ENCODE assay signal across 21 mouse cellular contexts in genomic region chr17:78306434-78306833, GRCm38 (mm10).
A peak's percentile ranks its signal among the peaks of the same experiment; 100 is the strongest.
DNase-seq lines count a peak whose midpoint lies in the region; ATAC-seq and TF ChIP-seq lines count a peak whose summit lies in the region.
"Had no signal": no experiment of that assay in that cellular context is flagged by ENCODE, and none has a peak within 500 bp of the region (broad histone marks: within the 10 kb centered on the region; RNA-seq: fewer than 3 reads in every experiment).

No protein-coding gene starts in this region.

- peak; percentile 47; the same call in 1 of the 2 replicates for ATAC-seq in intestine, postnatal 0 days
- no peak for ATAC-seq in intestine, embryonic 16.5 days
- ATAC-seq in stomach, embryonic 14.5 days (ENCODE audit: insufficient number of reproducible peaks, insufficient read depth, low FRiP score, low read depth) = 0 out of 2 replicates have a peak, but pooled peaks have one; percentile 74
- peak; percentile 73; the same call in 1 of the 2 replicates for ATAC-seq in stomach, embryonic 16.5 days (ENCODE audit: insufficient read depth, low FRiP score)
- ATAC-seq: forebrain, embryonic 14.5 days; forebrain, postnatal 0 days had no signal

- TF ChIP-seq CTCF in intestine, postnatal 0 days (IDR thresholded peaks at IDR 0.05; ENCODE audit: low read depth) = no peak

- no peak overlapping the region for H3K9ac ChIP-seq in intestine, postnatal 0 days (ENCODE audit: low read depth, low read length)
- H3K9ac ChIP-seq in intestine, embryonic 16.5 days (ENCODE audit: low read depth, low read length) = no peak overlapping the region
- H3K9ac ChIP-seq in stomach, embryonic 14.5 days (replicated peaks; ENCODE audit: low read depth, low read length) = no peak overlapping the region
- H3K9ac ChIP-seq in stomach, embryonic 16.5 days (ENCODE audit: low read length) = no peak overlapping the region
- H3K9ac ChIP-seq: embryonic facial prominence, embryonic 12.5 days; forebrain, embryonic 12.5 days; forebrain, postnatal 0 days had no signal

- no peaks in the 10 kb centered on the region for H3K9me3 ChIP-seq in intestine, postnatal 0 days (ENCODE audit: control insufficient read depth)
- no peaks in the 10 kb centered on the region for H3K9me3 ChIP-seq in intestine, embryonic 16.5 days (ENCODE audit: control insufficient read depth, low read length)
- H3K9me3 ChIP-seq in stomach, embryonic 14.5 days (ENCODE audit: control insufficient read depth, low read depth, low read length) = no peaks in the 10 kb centered on the region
- H3K9me3 ChIP-seq in stomach, embryonic 16.5 days (replicated peaks; ENCODE audit: control insufficient read depth, low read length) = no peaks in the 10 kb centered on the region
- H3K9me3 ChIP-seq: embryonic facial prominence, embryonic 10.5 days; embryonic facial prominence, embryonic 12.5 days; forebrain, embryonic 12.5 days had no signal

- 76% methylated on average over 9 of the region's 9 CpGs for WGBS in intestine, postnatal 0 days
- 85% methylated on average over 9 of the region's 9 CpGs for WGBS in intestine, embryonic 16.5 days
- 73% methylated on average over 9 of the region's 9 CpGs for WGBS in stomach, embryonic 14.5 days
- 76% methylated on average over 9 of the region's 9 CpGs for WGBS in stomach, embryonic 16.5 days

- no peak overlapping the region for H3K4me2 ChIP-seq in intestine, postnatal 0 days (replicated peaks; ENCODE audit: low read depth)
- H3K4me2 ChIP-seq in intestine, embryonic 16.5 days (ENCODE audit: low read depth, low read length) = no peak overlapping the region
- no peak overlapping the region for H3K4me2 ChIP-seq in stomach, embryonic 14.5 days (replicated peaks; ENCODE audit: low read depth, low read length)
- no peak overlapping the region for H3K4me2 ChIP-seq in stomach, embryonic 16.5 days (ENCODE audit: low read depth, low read length)
- H3K4me2 ChIP-seq: embryonic facial prominence, embryonic 12.5 days; forebrain, embryonic 12.5 days had no signal

- no peak overlapping the region for H3K4me3 ChIP-seq in intestine, postnatal 0 days (ENCODE audit: low read depth, low read length)
- H3K4me3 ChIP-seq in intestine, embryonic 16.5 days (ENCODE audit: low read length) = no peak overlapping the region
- no peak overlapping the region for H3K4me3 ChIP-seq in stomach, embryonic 14.5 days (ENCODE audit: low read depth, low read length)
- no peak overlapping the region for H3K4me3 ChIP-seq in stomach, embryonic 16.5 days (replicated peaks; ENCODE audit: low read length)
- H3K4me3 ChIP-seq: embryonic facial prominence, embryonic 10.5 days; embryonic facial prominence, embryonic 12.5 days; forebrain, embryonic 12.5 days had no signal

- peak; percentile 56 for DNase-seq in yolk sac, embryonic 10.5 days (ENCODE audit: low spot score)
- no peak for DNase-seq in testis, postnatal 10 days (ENCODE audit: low spot score)
- no peak for DNase-seq in right cerebral cortex, postnatal 36 days (ENCODE audit: low spot score in 2 of 2)
- DNase-seq in layer of hippocampus, postnatal 25 days (ENCODE audit: extremely low spot score in 1 of 2, low spot score in 1 of 2) = no peak
- DNase-seq: adrenal gland, adult 8-10 months; adrenal gland, postnatal 14 days; adrenal gland, postnatal 36 days; cerebellum, adult 11-12 months; cerebellum, adult 2 months; cerebellum, adult 9-10 months; cerebellum, postnatal 10 days; cerebellum, postnatal 25 days; forebrain, postnatal 0 days had no signal

- H3K27me3 ChIP-seq in intestine, postnatal 0 days (replicated peaks; ENCODE audit: control insufficient read depth, insufficient read depth, low read length) = no peaks in the 10 kb centered on the region
- H3K27me3 ChIP-seq in intestine, embryonic 16.5 days (replicated peaks; ENCODE audit: control insufficient read depth, insufficient read depth, low read length) = no peaks in the 10 kb centered on the region
- H3K27me3 ChIP-seq in stomach, embryonic 14.5 days (ENCODE audit: control insufficient read depth, insufficient read depth, low read length) = no peaks in the 10 kb centered on the region
- no peaks in the 10 kb centered on the region for H3K27me3 ChIP-seq in stomach, embryonic 16.5 days (ENCODE audit: control insufficient read depth, insufficient read depth, low read length)
- H3K27me3 ChIP-seq: embryonic facial prominence, embryonic 12.5 days; forebrain, embryonic 12.5 days had no signal

- no peaks in the 10 kb centered on the region for H3K4me1 ChIP-seq in intestine, postnatal 0 days (replicated peaks; ENCODE audit: control insufficient read depth, insufficient read depth, low read length)
- no peaks in the 10 kb centered on the region for H3K4me1 ChIP-seq in intestine, embryonic 16.5 days (ENCODE audit: control insufficient read depth, insufficient read depth, low read length)
- no peaks in the 10 kb centered on the region for H3K4me1 ChIP-seq in stomach, embryonic 14.5 days (ENCODE audit: control insufficient read depth, insufficient read depth, low read length)
- no peaks in the 10 kb centered on the region for H3K4me1 ChIP-seq in stomach, embryonic 16.5 days (ENCODE audit: control insufficient read depth, insufficient read depth, low read length)
- H3K4me1 ChIP-seq: embryonic facial prominence, embryonic 10.5 days; embryonic facial prominence, embryonic 12.5 days; forebrain, embryonic 12.5 days had no signal

- no peak overlapping the region for H3K27ac ChIP-seq in intestine, postnatal 0 days (ENCODE audit: low read depth, low read length)
- H3K27ac ChIP-seq in intestine, embryonic 16.5 days (ENCODE audit: low read length) = no peak overlapping the region
- no peak overlapping the region for H3K27ac ChIP-seq in stomach, embryonic 14.5 days (ENCODE audit: low read length)
- H3K27ac ChIP-seq in stomach, embryonic 16.5 days (ENCODE audit: low read length) = no peak overlapping the region
- H3K27ac ChIP-seq: embryonic facial prominence, embryonic 10.5 days; embryonic facial prominence, embryonic 12.5 days; forebrain, embryonic 12.5 days had no signal

- H3K36me3 ChIP-seq in intestine, postnatal 0 days (ENCODE audit: control insufficient read depth, insufficient read depth) = peaks cover 18% of the 10 kb centered on the region; the same call in 1 of the 2 replicates
- 0 out of 2 replicates have a peak, but pooled peaks cover 8% of the 10 kb centered on the region for H3K36me3 ChIP-seq in intestine, embryonic 16.5 days (ENCODE audit: control insufficient read depth, insufficient read depth, low read length)
- 0 out of 2 replicates have a peak, but pooled peaks cover 4% of the 10 kb centered on the region for H3K36me3 ChIP-seq in stomach, embryonic 14.5 days (ENCODE audit: control insufficient read depth, insufficient read depth, low read length)
- H3K36me3 ChIP-seq in stomach, embryonic 16.5 days (ENCODE audit: control insufficient read depth, insufficient read depth, low read length) = no peaks in the 10 kb centered on the region
